Mouse (Mus musculus) bone marrow, adult 2 months (tissue): ENCODE data around the gene Thap12.

Experiments
- CTCF ChIP-seq: fragments of 200-500 bp; IDR thresholded peaks from 2 replicates; pipeline ENCODE4 v1.5.1; 2011; ENCODE audit warnings: low read length, control low read depth; ENCODE audit not compliant: control insufficient read depth, insufficient read depth
- POLR2A ChIP-seq: fragments of 200-500 bp; IDR thresholded peaks from 2 replicates; pipeline ENCODE4 v1.6.1; 2011; ENCODE audit warnings: low read depth, mild to moderate bottlenecking, control low read depth, low read length, borderline replicate concordance; ENCODE audit not compliant: control insufficient read depth

GRCm38 (mm10) chr7:98665726-98666125 lies 37.2 kb upstream of the Thap12 start:
- TF ChIP-seq POLR2A (no peak), CTCF (no peak)
